Mouse (Mus musculus) kidney, postnatal 0 days (tissue): ENCODE data around the gene H2afv. TPM values are rescaled to one million over a fixed set of nuclear protein-coding genes. Genes with fewer than 3 reads are reported as not detected.

ENCODE experiments used
- ATAC-seq: fragments of 200-750 bp; cut with Nextera tagmentation; replicated peaks from 2 replicates; pipeline ENCODE4 v1.8.0; 2017; ENCODE audit warnings: low read depth, moderate number of reproducible peaks, moderate TSS enrichment, moderate library complexity; ENCODE audit not compliant: low FRiP score
- DNase-seq: peaks from one replicate; pipeline ENCODE4 v3.0.0-alpha.2; 2016; ENCODE audit warnings: low spot score
- H3K27ac ChIP-seq: fragments of 300-500 bp; sonication (generic); 2 replicates; pipeline ENCODE4 v1.5.1; 2014; ENCODE audit warnings: mild to moderate bottlenecking
- H3K27me3 ChIP-seq: fragments of 300-500 bp; sonication (generic); 2 replicates; pipeline ENCODE4 v1.6.1; 2014; ENCODE audit warnings: low read length, mixed read lengths; ENCODE audit not compliant: insufficient read depth
- H3K36me3 ChIP-seq: fragments of 300-500 bp; sonication (generic); 2 replicates; pipeline ENCODE4 v1.6.1; 2014; ENCODE audit warnings: low read length, mixed read lengths; ENCODE audit not compliant: insufficient read depth
- H3K4me1 ChIP-seq: fragments of 300-500 bp; sonication (generic); replicated peaks from 2 replicates; pipeline ENCODE4 v1.6.1; 2014; ENCODE audit warnings: antibody characterized with exemption, low read length, mixed read lengths; ENCODE audit not compliant: insufficient read depth
- H3K4me2 ChIP-seq: fragments of 300-500 bp; sonication (generic); 2 replicates; pipeline ENCODE4 v1.6.1; 2014; ENCODE audit warnings: mild to moderate bottlenecking, low read length, moderate library complexity, mixed read lengths
- H3K4me3 ChIP-seq: fragments of 300-500 bp; sonication (generic); replicated peaks from 2 replicates; pipeline ENCODE4 v1.5.1; 2014; ENCODE audit warnings: low read depth, low read length
- H3K9ac ChIP-seq: fragments of 300-500 bp; sonication (generic); 2 replicates; pipeline ENCODE4 v1.6.1; 2014; ENCODE audit warnings: low read depth, low read length
- H3K9me3 ChIP-seq: fragments of 300-500 bp; sonication (generic); replicated peaks from 2 replicates; pipeline ENCODE4 v1.6.1; 2016; ENCODE audit warnings: low read length, inconsistent platforms, mixed read lengths
- CTCF ChIP-seq: IDR thresholded peaks from 2 replicates; pipeline ENCODE4 v1.5.1; 2016; ENCODE audit warnings: antibody characterized with exemption, low read depth, mild to moderate bottlenecking, moderate library complexity
- WGBS: fragments of 180-500 bp; shearing (Covaris S2); extraction: QIAGEN DNeasy Blood & Tissue Kit; methylation state at CpG from one replicate; pipeline ENCODE4 v1.1.7; 2014; 5-methylcytosine and 5-hydroxymethylcytosine counted together
- polyA plus RNA-seq: library from polyadenylated mRNA; unstranded; fragments of >200 nt; fragmentation: Nextera tagmentation; extraction: Ambion mirVana; gene quantifications from 2 replicates; pipeline ENCODE4 v1.2.1, GENCODE M21; 2015

The H2afv gene
- polyA plus RNA-seq, 1 experiment from 2014 or later: 458 TPM

DNA sequence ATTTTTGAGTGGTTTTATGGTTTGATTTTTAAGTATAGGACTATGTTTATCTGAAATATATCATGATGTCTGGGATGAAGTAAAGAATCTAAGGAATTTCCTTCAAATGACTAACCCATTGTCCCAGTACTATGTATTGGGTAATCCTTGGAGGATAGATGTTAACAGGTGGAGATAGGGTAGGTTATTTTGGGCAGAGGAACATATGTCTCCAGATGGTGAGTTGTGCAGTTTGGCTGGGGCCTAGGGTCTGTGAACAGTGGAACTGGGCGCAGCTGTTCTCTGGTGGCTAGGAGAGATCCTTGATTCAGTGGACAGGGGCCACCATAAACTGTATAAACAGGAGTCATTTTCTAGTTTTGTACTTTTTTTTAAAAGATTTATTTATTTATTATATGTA is 33.1 kb upstream of the H2afv start:
- Histone ChIP-seq H3K27me3 (no peaks in the 10 kb centered on the region), H3K9ac (no peak overlapping the region), H3K4me3 (no peak overlapping the region), H3K27ac (no peak overlapping the region), H3K4me2 (no peak overlapping the region), H3K9me3 (no peaks in the 10 kb centered on the region), H3K4me1 (peaks cover 7% of the 10 kb centered on the region; the same call in 1 of the 2 replicates), H3K36me3 (no peaks in the 10 kb centered on the region)
- ATAC-seq (no peak), DNase-seq (no peak)
- 100% methylated on average over 1 of the region's 1 CpGs for WGBS
- TF ChIP-seq CTCF: no peak

DNA sequence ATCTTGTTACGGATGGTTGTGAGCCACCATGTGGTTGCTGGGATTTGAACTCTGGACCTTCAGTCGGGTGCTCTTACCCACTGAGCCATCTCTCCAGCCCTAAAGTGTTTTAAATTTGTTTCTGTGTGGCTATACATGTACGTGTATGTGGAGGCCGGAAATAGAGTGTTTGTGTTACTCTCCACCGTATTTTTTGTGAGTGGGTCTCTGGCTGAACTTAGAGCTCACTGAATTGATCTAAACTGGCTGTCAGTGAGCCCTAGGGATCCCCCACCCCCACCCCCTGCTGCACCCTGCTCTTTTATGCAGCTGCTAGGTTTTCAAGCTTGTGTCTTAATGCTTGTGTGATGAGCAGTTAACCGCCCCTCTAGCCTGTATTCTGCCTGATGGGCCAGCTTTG is 32.6 kb upstream of the H2afv start:
- 78% methylated on average over 6 of the region's 6 CpGs for WGBS
- no peaks in the 10 kb centered on the region for H3K36me3 ChIP-seq
- no peak overlapping the region for H3K9ac ChIP-seq
- H3K27ac ChIP-seq: no peak overlapping the region
- peaks cover 7% of the 10 kb centered on the region; the same call in 1 of the 2 replicates for H3K4me1 ChIP-seq
- no peak for ATAC-seq
- peak overlapping the region; percentile 75; the same call in 1 of the 2 replicates for H3K4me2 ChIP-seq
- H3K27me3 ChIP-seq: no peaks in the 10 kb centered on the region
- H3K9me3 ChIP-seq: no peaks in the 10 kb centered on the region
- no peak for TF ChIP-seq CTCF
- no peak for DNase-seq
- H3K4me3 ChIP-seq: no peak overlapping the region

DNA sequence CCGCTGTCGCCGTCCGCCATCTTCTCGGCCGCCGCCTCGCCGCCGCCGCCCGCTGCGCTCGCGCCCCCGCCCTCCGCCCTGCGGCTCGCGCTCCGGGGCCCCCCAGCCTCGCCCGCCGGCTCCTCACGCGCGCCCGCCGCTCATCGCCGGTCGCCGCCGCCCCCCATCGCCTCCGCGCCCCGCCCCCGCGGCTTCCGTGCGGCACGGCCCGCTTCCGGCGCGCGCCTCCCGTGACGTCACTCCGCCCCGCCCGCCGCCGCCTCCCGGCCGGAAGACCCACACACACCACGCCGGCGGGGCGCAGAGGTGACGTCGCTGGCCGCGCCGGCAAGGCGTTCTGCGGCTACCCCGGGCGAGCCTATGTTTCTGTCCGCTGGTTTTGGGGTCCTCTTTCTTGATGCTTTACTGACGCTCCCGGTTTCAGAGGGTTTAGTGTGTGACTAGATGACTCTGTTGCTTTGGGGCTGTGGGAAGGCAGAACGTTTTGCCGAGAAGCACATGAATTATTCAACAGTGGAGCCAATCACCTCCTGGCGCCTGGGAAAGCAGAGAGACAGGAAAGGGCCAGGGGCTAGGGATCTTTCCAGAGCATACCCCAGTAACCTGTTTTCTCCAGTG is 31.7 kb upstream of the H2afv start, which contains the start of gene Purb:
Gene Purb, minus strand, starts transcription at position 51 of the 618 bp plus-strand sequence.
- 1% methylated on average over 47 of the region's 76 CpGs for WGBS
- DNase-seq: peak; percentile 91

DNA sequence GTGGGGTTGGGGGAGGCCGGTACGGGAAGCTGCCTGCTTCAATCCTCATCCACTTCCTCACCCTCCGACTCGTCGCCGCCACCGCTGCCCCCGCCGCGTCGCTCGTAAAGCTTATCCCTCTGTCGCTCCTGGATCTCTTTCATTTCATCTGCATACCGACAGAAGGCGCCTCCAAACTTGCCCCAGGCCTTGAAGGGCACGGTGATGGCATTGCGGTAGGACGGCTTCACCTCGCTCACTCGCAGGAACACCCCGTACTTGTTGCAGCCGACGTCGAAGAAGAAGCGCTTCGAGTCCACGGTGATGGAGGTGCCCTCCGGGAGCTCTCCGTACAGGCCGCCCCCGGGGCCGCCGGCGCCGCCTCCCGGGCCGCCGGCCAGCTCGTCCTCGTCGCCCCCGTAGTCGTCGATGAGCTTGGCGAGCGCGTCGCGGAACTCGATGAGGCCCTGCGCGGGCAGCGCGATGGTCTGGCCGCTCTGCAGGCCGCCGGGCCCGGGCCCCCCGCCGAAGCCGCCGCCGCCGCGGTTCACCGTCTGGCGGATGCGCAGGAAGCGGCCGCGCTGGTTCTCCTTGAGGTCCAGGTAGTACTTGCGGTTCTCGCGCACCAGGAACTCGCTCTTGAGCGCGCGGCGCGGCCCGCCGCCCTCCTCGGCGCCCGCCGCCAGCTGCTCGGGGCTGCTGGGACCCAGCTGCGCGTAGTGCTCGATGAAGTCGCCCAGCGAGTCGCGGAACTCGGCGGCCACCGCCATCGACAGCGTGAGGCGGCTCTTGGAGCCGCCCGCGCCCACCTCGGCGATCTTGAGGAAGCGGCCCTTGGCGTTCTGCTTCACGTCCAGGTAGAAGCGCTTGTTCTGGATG is 30.9 kb upstream of the H2afv start:
- H3K9ac ChIP-seq: peak overlapping the region; percentile 94
- H3K4me1 ChIP-seq: peaks cover 19% of the 10 kb centered on the region
- peak overlapping the region; percentile 82 for H3K4me2 ChIP-seq
- peak; percentile 67 for DNase-seq
- no peaks in the 10 kb centered on the region for H3K27me3 ChIP-seq
- H3K36me3 ChIP-seq: no peaks in the 10 kb centered on the region
- peak overlapping the region; percentile 93 for H3K4me3 ChIP-seq
- ATAC-seq: peak; percentile 34
- peak; percentile 17; the same call in 1 of the 2 replicates for TF ChIP-seq CTCF
- WGBS: under 1% methylated on average over 93 of the region's 109 CpGs
- no peaks in the 10 kb centered on the region for H3K9me3 ChIP-seq
- peak overlapping the region; percentile 99 for H3K27ac ChIP-seq

More for the DNA sequence above, 31.7 kb upstream of the H2afv start, which contains the start of gene Purb:
- no peak for TF ChIP-seq CTCF
- H3K36me3 ChIP-seq: no peaks in the 10 kb centered on the region
- H3K4me1 ChIP-seq: peaks cover 11% of the 10 kb centered on the region
- H3K27ac ChIP-seq: peak within 1 kb of the TSS; percentile 99
- H3K4me3 ChIP-seq: peak within 1 kb of the TSS; percentile 93
- ATAC-seq: peak; percentile 96
- H3K4me2 ChIP-seq: peak within 1 kb of the TSS; percentile 82
- peak within 1 kb of the TSS; percentile 94 for H3K9ac ChIP-seq
- H3K27me3 ChIP-seq: no peaks in the 10 kb centered on the region
- no peaks in the 10 kb centered on the region for H3K9me3 ChIP-seq

DNA sequence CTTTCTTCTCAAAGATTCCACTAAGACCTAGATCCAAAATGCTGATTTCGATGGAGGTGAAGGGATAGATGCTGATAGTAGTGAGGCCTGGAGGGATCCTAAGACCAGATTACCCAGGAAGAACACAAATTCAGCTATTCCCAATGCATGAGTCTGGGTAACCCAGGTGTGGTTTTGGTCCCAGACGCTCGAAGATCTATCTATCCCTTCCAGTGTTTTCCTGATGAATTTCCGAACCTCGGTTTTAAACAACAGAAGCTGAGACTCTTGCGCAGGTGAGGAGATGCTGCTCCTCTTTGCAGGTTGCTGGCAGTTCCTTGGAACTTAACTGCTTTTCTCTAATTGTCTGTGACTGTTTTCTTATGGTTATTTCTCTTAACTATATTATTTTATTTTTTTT is 30.1 kb upstream of the H2afv start:
- Histone ChIP-seq H3K27me3 (no peaks in the 10 kb centered on the region), H3K36me3 (no peaks in the 10 kb centered on the region), H3K9me3 (no peaks in the 10 kb centered on the region), H3K27ac (peak overlapping the region; percentile 99; the same call in 1 of the 2 replicates), H3K4me3 (peak overlapping the region; percentile 93), H3K4me2 (peak overlapping the region; percentile 82), H3K9ac (peak overlapping the region; percentile 94; the same call in 1 of the 2 replicates), H3K4me1 (peaks cover 23% of the 10 kb centered on the region)
- 23% methylated on average over 6 of the region's 6 CpGs for WGBS
- DNase-seq (no peak), ATAC-seq (no peak)
- TF ChIP-seq CTCF: no peak

DNA sequence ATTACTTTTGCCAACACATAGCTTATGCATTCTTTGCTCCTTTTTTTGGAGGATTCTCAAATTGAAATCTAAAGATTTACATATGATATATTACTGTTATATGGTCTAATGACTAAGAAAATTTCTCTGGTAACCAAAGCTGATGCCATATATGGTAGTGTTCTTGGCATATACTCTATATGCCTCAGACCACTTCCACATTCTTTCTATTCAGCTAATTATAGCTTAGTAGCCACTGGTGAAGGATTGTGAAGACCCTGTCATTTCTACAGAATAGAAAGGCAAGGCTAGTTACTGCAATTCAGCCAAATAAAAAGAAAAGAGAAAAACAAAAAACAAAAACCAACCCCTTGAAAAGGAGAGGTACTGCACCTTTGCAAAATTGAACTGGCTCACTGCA is 27.8 kb upstream of the H2afv start:
- DNase-seq (peak; percentile 64), ATAC-seq (no peak)
- Histone ChIP-seq H3K4me3 (peak overlapping the region; percentile 93), H3K36me3 (no peaks in the 10 kb centered on the region), H3K4me1 (peaks cover 23% of the 10 kb centered on the region), H3K27ac (no peak overlapping the region), H3K9me3 (no peaks in the 10 kb centered on the region), H3K9ac (peak overlapping the region; percentile 28; the same call in 1 of the 2 replicates), H3K27me3 (no peaks in the 10 kb centered on the region), H3K4me2 (peak overlapping the region; percentile 82)
- no peak for TF ChIP-seq CTCF
